Mouse (Mus musculus): ENCODE results near the gene Bod1l. TPM values are rescaled to one million over a fixed set of nuclear protein-coding genes. Genes with fewer than 3 reads are reported as not detected.

Bod1l gene
- total and polyA plus RNA-seq, 3 experiments: 8.9 to 16.5 (median 15.4) TPM

DNA sequence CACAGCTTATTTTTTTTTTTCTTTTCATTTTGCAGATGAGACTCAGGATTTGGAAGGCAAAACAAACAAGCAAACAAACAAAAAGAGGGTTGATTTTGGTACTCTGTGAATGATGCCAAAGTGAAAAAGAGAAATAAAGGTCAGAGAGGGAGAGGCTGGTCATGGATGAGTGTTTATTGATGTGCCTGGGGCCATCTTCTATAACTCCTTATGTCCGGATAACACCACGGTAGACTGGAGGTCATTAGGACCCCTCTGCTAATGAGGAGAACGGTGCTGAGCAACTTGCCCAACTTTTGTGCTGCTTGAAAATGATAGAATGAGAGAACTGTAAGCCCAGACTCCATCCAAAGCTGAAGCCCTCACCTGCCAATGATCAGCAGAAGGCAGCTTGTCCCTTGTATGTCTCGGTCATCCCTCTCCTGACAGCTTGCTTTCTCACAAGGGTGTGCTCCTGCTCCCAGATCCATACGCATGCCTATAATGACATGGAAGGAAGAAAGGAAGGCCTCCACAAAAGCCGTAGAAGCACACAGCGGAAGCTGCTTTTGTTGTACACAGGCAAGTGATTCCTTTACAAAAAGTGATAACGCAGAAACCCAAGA lies 45.2 kb upstream of the Bod1l start:
- dilution Hi-C loops (cut with MboI; ENCODE audit: extremely low pct_ligation_motif_present, extremely low pct_unique_long_range_greater_than_20kb, low sequenced_read_pairs): no loop called here
- Histone ChIP-seq H3K4me1 (ENCODE audit: control insufficient read depth in 1 of 2, insufficient read depth in 2 of 2) (peaks cover 0 to 7% of the 10 kb centered on the region in 2 experiments; a peak in 2 of 4 replicates), H3K4me3 (replicated peaks in 1 of 3; ENCODE audit: low read depth in 2 of 3, low read length in 2 of 3, poor library complexity in 1 of 3) (no peak overlapping the region), H3K36me3 (replicated peaks in 1 of 2; ENCODE audit: control insufficient read depth in 1 of 2, insufficient read depth in 1 of 2, low read length in 1 of 2) (no peaks in the 10 kb centered on the region), H3K27me3 (replicated peaks) (no peaks in the 10 kb centered on the region), H3K79me2 (replicated peaks; ENCODE audit: control insufficient read depth, extremely low read depth, insufficient read depth, poor library complexity, severe bottlenecking) (no peaks in the 10 kb centered on the region), H3K9me3 (replicated peaks; ENCODE audit: low read length) (no peaks in the 10 kb centered on the region), H3K4me2 (ENCODE audit: insufficient read depth, low read depth, poor library complexity, severe bottlenecking) (no peak overlapping the region), H3K27ac (ENCODE audit: insufficient read depth, low read depth) (no peak overlapping the region), H3K9ac (ENCODE audit: insufficient read depth, low read depth) (no peak overlapping the region)
- in situ Hi-C loops (cut with MboI; ENCODE audit: low pct_ligation_motif_present, low pct_unique_long_range_greater_than_20kb, low sequenced_read_pairs): loop anchor here (25.0 kb wide), 1 partner anchor 1473 kb away; no protein-coding TSS in a partner anchor
- TF ChIP-seq MAFK (IDR thresholded peaks at IDR 0.05; ENCODE audit: insufficient replicate concordance, low read length) (no peak), POLR2AphosphoS2 (IDR thresholded peaks at IDR 0.05; ENCODE audit: low read depth, low read length) (no peak), TBP (conservative IDR thresholded peaks at IDR 0.05; ENCODE audit: low read depth, low read length) (no peak), E2F4 (IDR thresholded peaks at IDR 0.05; ENCODE audit: insufficient replicate concordance, low read depth, low read length) (no peak), ZMIZ1 (IDR thresholded peaks at IDR 0.05; ENCODE audit: low read depth, low read length) (no peak), IRF4 (IDR thresholded peaks at IDR 0.05; ENCODE audit: low read depth, low read length) (no peak), MEF2A (IDR thresholded peaks at IDR 0.05; ENCODE audit: borderline replicate concordance, low read depth, low read length) (no peak), USF2 (conservative IDR thresholded peaks at IDR 0.05; ENCODE audit: low read depth, low read length) (no peak), ZKSCAN1 (IDR thresholded peaks at IDR 0.05; ENCODE audit: borderline replicate concordance, low read depth, low read length) (no peak), PAX5 (IDR thresholded peaks at IDR 0.05; ENCODE audit: low read length) (no peak), CHD2 (IDR thresholded peaks at IDR 0.05; ENCODE audit: low read length) (no peak), ZC3H11A (IDR thresholded peaks at IDR 0.05; ENCODE audit: low read depth, low read length) (no peak), RAD21 (IDR thresholded peaks at IDR 0.05; ENCODE audit: low read depth, low read length) (no peak)
- no peak for DNase-seq (ENCODE audit: extremely low read depth)

DNA sequence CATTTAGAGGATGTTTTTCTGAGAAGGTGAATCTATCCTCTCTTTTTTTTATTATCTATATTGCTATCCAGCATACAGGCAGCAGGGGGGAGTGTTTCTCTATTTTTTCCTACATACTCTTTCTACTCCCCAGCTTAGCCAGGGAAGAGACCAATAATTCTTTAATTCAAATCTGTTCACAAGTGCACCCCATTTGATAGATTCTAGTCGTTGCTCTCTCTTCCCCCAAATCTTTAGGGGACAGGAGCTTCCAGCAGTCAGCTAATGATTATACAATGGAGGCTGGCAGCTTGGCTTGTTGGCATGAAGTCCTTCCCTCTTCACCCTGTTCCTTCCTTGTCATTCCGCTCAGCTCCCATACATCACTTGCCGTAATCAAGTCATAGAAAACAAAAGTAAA lies 44.7 kb upstream of the Bod1l start:
- Histone ChIP-seq H3K27me3 (replicated peaks) (no peaks in the 10 kb centered on the region), H3K27ac (ENCODE audit: insufficient read depth, low read depth) (no peak overlapping the region), H3K4me3 (replicated peaks in 1 of 3; ENCODE audit: low read depth in 2 of 3, low read length in 2 of 3, poor library complexity in 1 of 3) (no peak overlapping the region), H3K4me1 (ENCODE audit: control insufficient read depth in 1 of 2, insufficient read depth in 2 of 2) (peaks cover 0 to 7% of the 10 kb centered on the region in 2 experiments; a peak in 2 of 4 replicates), H3K4me2 (ENCODE audit: insufficient read depth, low read depth, poor library complexity, severe bottlenecking) (no peak overlapping the region), H3K9ac (ENCODE audit: insufficient read depth, low read depth) (no peak overlapping the region), H3K79me2 (replicated peaks; ENCODE audit: control insufficient read depth, extremely low read depth, insufficient read depth, poor library complexity, severe bottlenecking) (no peaks in the 10 kb centered on the region), H3K9me3 (replicated peaks; ENCODE audit: low read length) (no peaks in the 10 kb centered on the region), H3K36me3 (replicated peaks in 1 of 2; ENCODE audit: control insufficient read depth in 1 of 2, insufficient read depth in 1 of 2, low read length in 1 of 2) (no peaks in the 10 kb centered on the region)
- peak; percentile 51 for TF ChIP-seq SMC3 (IDR thresholded peaks at IDR 0.05; ENCODE audit: low read depth, low read length)
- no peak for TF ChIP-seq CHD1 (IDR thresholded peaks at IDR 0.05; ENCODE audit: low read depth, low read length)
- TF ChIP-seq E2F4 (IDR thresholded peaks at IDR 0.05; ENCODE audit: insufficient replicate concordance, low read depth, low read length): no peak
- TF ChIP-seq UBTF (IDR thresholded peaks at IDR 0.05; ENCODE audit: low read depth, low read length): no peak
- peak; percentile 71 for TF ChIP-seq RAD21 (IDR thresholded peaks at IDR 0.05; ENCODE audit: low read depth, low read length)
- peak in 1 of 2 experiments; percentile 62; a peak in 2 of 4 replicates for TF ChIP-seq CTCF (conservative IDR thresholded peaks at IDR 0.05 in 1 of 2, IDR thresholded peaks at IDR 0.05 in 1 of 2; ENCODE audit: low read depth in 2 of 2, low read length in 2 of 2)
- TF ChIP-seq ZNF384 (IDR thresholded peaks at IDR 0.05; ENCODE audit: low read depth, low read length): peak; percentile 60
- in situ Hi-C loops (cut with MboI; ENCODE audit: low pct_ligation_motif_present, low pct_unique_long_range_greater_than_20kb, low sequenced_read_pairs): loop anchor here (25.0 kb wide), 1 partner anchor 1473 kb away; no protein-coding TSS in a partner anchor
- dilution Hi-C loops (cut with MboI; ENCODE audit: extremely low pct_ligation_motif_present, extremely low pct_unique_long_range_greater_than_20kb, low sequenced_read_pairs): no loop called here
- DNase-seq (ENCODE audit: extremely low read depth): peak; percentile 31

All from CH12.LX (cell line).